Mouse (Mus musculus) Patski (cell line): Measurements from ENCODE around the gene Phb2. TPM values are rescaled to one million over a fixed set of nuclear protein-coding genes. Genes with fewer than 3 reads are reported as not detected.

Experiments used
- ATAC-seq: fragments of 100-300 bp; one replicate; pipeline ENCODE4 v1.8.0; 2021
- CTCF ChIA-PET: fragments of 350-600 bp; sonication (Branson Sonifier 250); formaldehyde crosslinking; loops from one replicate; lab custom pipeline; 2022; ENCODE audit warnings: inconsistent platforms; lab: Charles Lee
- POLR2A ChIA-PET: fragments of 350-600 bp; sonication (Branson Sonifier 250); formaldehyde crosslinking; loops from one replicate; lab custom pipeline; 2022; ENCODE audit warnings: antibody characterized with exemption, inconsistent platforms; lab: Charles Lee
- DNase-seq: peaks from one replicate; pipeline ENCODE4 v3.0.0-alpha.2; 2011; ENCODE audit warnings: low read depth, low spot score
- H3K27me3 ChIP-seq: fragments of 371-371 bp; one replicate; pipeline ENCODE4 v1.5.1; 2021
- CTCF ChIP-seq: fragments of 100-300 bp; IDR thresholded peaks from one replicate; pipeline ENCODE4 v1.5.1; 2021
- in situ Hi-C: fragments of 300-500 bp; cut with MboI; formaldehyde crosslinking; loops from 3 replicates; pipeline ENCODE4 v1.11.1; 2018; ENCODE audit warnings: low pct_unique_long_range_greater_than_20kb, mixed read lengths
- polyA plus RNA-seq: library from polyadenylated mRNA; unstranded; gene quantifications from one replicate; pipeline ENCODE4 v1.2.3, GENCODE M21; 2021

Phb2 gene
- polyA plus RNA-seq, 1 experiment from 2014 or later: 275 TPM

DNA sequence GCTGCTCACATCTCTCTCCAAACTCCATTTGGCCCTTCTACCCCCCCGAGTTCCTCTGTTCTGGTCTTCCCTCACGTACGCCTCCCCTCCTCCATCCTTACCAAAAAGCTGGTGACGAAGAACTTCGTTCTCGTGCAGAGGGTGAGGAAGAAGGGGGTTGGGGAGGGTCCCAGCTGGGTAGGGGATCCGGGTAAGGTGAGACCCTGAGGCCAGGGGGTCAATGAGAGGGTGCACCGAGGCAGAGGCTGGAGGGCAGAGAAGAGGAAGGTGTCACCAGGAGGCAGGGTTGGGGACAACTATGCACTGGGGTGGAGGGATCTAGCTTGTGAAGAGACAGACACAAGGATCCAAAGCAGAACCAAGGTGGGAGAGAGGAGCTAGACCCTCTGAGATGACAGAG lies 31.5 kb downstream of the Phb2 start:
- no peak for TF ChIP-seq CTCF

DNA sequence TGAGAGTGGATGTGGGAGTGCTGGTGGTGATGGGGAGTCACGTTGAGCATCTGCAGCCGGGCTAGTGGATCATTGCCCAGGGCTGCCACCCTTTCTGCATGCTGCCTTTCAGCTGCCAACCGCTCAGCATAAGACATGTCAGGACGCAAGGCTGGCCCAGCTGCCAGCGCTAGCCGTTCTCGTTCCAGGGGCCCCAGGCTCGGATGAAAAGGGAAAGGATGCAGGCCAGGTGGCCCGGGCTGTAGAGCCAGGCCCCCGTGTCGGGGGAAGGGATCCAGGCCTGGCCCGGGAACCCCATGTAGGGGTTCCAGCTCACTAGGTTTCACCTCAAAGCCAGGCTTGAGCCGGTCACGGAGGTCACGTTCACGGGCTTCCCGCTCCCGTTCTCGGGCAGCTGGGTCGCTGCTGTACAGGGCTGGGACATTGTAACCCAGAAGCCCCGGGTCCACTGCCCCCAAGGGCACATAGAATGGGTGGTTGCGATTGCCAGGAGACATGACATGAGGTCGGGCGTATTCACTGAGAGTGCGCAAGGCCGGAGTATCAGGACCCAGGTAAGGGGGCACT lies 32.7 kb downstream of the Phb2 start:
- DNase-seq (no peak), ATAC-seq (no peak)
- no peaks in the 10 kb centered on the region for H3K27me3 ChIP-seq
- ChIA-PET CTCF (interaction anchor here (1.4 to 2.6 kb wide), 5 partner anchors 10 to 103 kb away, joined by 3 to 19 read pairs (median 4); partner anchors contain the start of genes Emg1, Gm45234 and Phb2), POLR2A (interaction anchor here (1.0 to 3.6 kb wide), 4 partner anchors 10 to 64 kb away, joined by 3 to 25 read pairs (median 8); partner anchors contain the start of genes Gm45234 and Spsb2)
- TF ChIP-seq CTCF: no peak
- in situ Hi-C loops: no loop called here

More for the DNA sequence above, 31.5 kb downstream of the Phb2 start:
- no peaks in the 10 kb centered on the region for H3K27me3 ChIP-seq
- ATAC-seq (no peak), DNase-seq (no peak)
- in situ Hi-C loops: no loop called here
- ChIA-PET POLR2A (interaction anchor here (1.1 to 3.6 kb wide), 2 partner anchors 15 to 85 kb away, joined by 3 to 25 read pairs; partner anchors contain the start of genes Cdca3 and Usp5), CTCF (interaction anchor here (0.7 to 2.6 kb wide), 7 partner anchors 12 to 102 kb away, joined by 3 to 19 read pairs (median 4); partner anchors contain the start of genes Emg1, Gm45234 and Phb2)

DNA sequence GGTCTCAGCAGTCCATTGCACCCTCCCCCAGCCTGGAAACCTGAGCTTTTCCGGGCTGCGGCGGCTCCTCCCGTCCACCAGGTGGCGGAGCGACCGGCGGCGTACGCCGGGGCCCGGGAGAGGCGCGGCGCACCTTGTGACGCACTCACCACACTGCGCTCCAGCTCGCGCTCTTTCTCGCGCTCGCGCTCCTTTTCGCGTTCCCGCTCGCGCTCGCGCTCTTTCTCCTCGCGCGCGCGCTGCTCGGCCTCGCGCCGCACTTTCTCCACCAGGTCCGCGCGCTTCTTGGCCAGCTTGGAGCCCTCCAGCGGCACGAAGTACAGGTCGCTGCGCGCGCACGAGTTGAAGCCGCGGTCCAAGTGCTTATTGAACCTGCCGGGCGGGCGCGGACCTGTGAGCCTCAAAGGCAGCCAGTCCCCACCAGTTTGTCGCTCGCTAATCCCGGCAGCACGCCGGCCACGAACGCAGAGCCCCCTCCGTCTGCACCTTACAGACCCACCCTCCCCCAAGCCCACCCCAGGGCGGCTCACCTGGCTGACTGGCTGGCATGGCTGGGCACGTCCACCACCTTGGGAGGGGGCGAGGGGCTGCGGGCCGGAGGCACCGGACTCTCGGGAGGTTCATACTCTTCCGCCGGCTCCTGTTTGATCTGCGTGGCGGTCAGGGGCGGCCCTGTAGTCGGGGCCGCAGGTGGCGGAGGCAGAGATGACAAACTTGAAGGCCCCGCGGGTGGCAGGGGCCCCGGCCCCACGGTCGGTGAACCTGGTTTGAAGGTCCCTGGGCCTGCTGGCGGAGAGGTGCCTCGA lies 33.6 kb downstream of the Phb2 start:
- ChIA-PET CTCF (interaction anchor here (1.4 to 2.6 kb wide), 4 partner anchors 9 to 52 kb away, joined by 3 to 19 read pairs (median 8); partner anchors contain the start of genes Emg1, Gm45234 and Phb2), POLR2A (interaction anchor here (1.0 to 3.6 kb wide), 4 partner anchors 10 to 63 kb away, joined by 3 to 25 read pairs (median 8); partner anchors contain the start of genes Gm45234 and Spsb2)
- DNase-seq: peak; percentile 61
- TF ChIP-seq CTCF: no peak
- in situ Hi-C loops: no loop called here
- ATAC-seq: peak; percentile 63
- H3K27me3 ChIP-seq: no peaks in the 10 kb centered on the region

DNA sequence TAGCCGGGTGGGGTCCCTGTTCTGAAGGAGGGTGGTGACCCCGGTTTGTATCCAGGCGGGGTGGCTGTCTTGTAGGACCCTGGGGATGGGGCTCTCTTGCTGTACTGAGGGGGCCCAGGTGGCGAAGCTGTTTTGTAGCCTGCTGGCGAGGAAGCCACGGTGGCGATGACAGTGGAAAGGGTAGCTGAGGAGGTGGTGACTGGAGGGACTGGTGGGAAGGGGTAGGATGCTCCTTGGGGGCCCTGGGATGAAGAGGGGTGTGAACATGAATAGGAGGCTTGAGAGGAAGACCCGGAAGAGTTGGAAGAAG lies 34.1 kb downstream of the Phb2 start:
- H3K27me3 ChIP-seq: no peaks in the 10 kb centered on the region
- TF ChIP-seq CTCF: no peak
- ChIA-PET CTCF (no interaction called here), POLR2A (interaction anchor here (3.6 kb wide), 1 partner anchor 12 kb away, joined by 25 read pairs; no protein-coding TSS in a partner anchor)
- DNase-seq (no peak), ATAC-seq (no peak)
- in situ Hi-C loops: no loop called here

DNA sequence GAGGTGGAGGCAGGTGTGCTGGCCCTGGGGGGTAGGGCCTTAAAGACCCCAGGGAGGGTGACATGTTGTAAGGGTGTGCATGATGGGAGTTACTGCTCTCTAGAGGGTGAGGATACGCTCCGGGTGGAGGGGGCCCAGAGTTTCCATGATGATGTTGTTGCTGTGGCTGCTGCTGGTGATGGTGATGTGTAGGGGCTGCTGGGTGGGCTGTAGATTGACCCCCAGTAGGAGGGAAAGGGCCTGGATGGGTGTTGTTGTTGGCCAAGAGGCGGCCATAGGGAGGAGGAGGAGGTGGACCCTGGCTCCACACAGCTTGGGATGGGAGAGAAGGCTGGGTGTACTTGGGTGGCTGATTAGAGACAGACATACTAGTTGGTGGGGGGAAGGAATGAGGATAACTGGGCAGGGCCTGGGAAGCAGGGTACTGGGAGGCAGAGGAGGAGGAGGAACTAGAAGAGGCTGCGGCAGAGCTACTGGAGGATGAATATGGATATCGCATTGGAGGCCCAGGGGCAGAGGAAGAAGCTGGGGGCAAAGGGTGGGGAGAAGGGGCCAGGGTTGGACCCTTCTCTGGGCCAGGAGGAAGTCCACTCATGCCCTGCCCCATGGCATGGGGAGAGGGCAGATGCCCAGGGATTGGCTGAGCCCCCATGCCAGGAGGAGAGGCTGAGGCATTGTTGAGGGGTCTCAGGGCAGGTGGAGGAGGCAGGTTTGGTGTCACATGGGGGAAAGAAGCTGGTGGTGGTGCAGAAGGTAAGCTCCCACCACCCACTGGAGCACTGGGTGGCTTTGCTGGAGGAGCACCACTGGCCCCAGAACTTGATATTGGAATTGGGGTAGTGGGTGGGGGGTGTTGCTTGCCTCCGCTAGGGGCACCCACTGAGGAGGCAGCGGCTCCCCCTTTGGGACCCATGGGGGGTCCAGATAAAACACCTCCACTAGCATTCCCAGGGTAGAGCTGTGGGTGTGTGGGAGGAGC lies 34.8 kb downstream of the Phb2 start:
- CTCF ChIA-PET: interaction anchor here (1.2 kb wide), 1 partner anchor 106 kb away, joined by 3 read pairs; no protein-coding TSS in a partner anchor
- TF ChIP-seq CTCF: no peak
- POLR2A ChIA-PET: no interaction called here
- no peak for DNase-seq
- in situ Hi-C loops: no loop called here
- no peak for ATAC-seq
- H3K27me3 ChIP-seq: no peaks in the 10 kb centered on the region

DNA sequence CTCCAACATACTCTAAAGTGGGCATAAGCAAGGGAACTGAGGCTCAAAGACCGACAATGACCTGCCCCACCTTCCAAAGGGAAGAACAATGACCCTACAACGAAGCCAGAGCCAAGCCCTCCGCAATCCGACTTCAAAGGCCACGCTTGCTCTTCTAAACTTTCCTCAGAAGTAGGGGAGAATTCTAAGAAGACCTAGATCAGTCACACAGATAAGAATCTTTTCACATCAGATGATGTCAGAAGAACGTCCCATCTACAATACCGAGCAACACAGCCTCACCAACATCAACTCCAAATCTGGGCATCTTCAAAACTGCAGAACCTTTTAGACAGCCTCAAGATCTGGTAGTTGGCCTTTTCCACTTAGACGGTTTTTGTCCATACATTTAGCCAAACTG lies 38.3 kb downstream of the Phb2 start:
- ATAC-seq (no peak), DNase-seq (no peak)
- CTCF ChIA-PET: no interaction called here
- H3K27me3 ChIP-seq: no peaks in the 10 kb centered on the region
- TF ChIP-seq CTCF: no peak
- POLR2A ChIA-PET: no interaction called here
- in situ Hi-C loops: loop anchor here (25.0 kb wide), 1 partner anchor 263 kb away; the partner anchor contains the start of gene C1rl

DNA sequence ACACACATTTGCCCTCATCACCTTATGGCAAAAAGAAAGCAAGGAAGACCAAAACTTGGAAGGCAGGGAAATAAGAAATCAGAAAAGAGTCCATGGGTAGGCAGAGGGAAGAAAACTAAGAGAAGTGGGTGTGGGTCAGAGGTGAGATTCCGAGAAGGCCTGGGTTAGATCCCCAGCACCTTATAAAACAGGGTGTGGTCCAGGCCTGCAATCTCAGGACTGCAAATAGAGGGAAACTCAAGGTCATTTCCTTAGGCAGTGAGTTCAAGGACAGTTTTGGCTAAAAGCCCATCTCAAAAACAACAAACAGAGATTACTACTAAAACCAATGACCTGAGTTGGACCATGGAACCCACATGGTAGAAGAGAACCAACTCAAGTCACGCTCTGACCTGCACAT lies 41.7 kb downstream of the Phb2 start:
- no peaks in the 10 kb centered on the region for H3K27me3 ChIP-seq
- DNase-seq (no peak), ATAC-seq (no peak)
- CTCF ChIA-PET: no interaction called here
- POLR2A ChIA-PET: interaction anchor here (1.0 to 2.0 kb wide), 2 partner anchors 12 to 52 kb away, joined by 3 to 6 read pairs; partner anchors contain the start of gene Grcc10
- TF ChIP-seq CTCF: no peak
- in situ Hi-C loops: loop anchor here (25.0 kb wide), 1 partner anchor 267 kb away; the partner anchor contains the start of gene C1rl

DNA sequence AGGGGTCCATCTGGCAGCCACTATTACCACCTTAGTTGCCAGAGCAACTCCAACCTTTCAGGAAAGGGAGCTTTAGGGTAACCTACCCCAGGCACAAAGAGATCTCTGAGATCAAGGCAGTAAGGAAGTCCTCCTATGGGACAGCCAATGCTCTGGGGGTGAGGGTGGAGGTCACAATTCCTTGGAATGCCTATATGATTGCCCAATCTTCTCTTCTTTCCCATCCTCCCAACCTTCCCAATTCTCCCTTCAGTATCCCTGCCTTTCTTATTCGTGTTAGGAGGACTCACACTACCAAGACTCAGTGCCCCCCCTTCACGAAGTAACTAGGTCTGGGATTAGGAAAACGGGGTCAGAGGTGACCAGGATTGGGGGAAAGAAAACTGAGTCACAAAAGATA lies 43.2 kb downstream of the Phb2 start:
- ATAC-seq (no peak), DNase-seq (no peak)
- ChIA-PET CTCF (interaction anchor here (2.0 kb wide), 1 partner anchor 11 kb away, joined by 13 read pairs; no protein-coding TSS in a partner anchor), POLR2A (interaction anchor here (1.7 to 2.0 kb wide), 2 partner anchors 10 to 14 kb away, joined by 6 to 10 read pairs; partner anchors contain the start of gene Grcc10)
- TF ChIP-seq CTCF: no peak
- in situ Hi-C loops: loop anchor here (25.0 kb wide), 1 partner anchor 268 kb away; the partner anchor contains the start of gene C1rl
- H3K27me3 ChIP-seq: no peaks in the 10 kb centered on the region

DNA sequence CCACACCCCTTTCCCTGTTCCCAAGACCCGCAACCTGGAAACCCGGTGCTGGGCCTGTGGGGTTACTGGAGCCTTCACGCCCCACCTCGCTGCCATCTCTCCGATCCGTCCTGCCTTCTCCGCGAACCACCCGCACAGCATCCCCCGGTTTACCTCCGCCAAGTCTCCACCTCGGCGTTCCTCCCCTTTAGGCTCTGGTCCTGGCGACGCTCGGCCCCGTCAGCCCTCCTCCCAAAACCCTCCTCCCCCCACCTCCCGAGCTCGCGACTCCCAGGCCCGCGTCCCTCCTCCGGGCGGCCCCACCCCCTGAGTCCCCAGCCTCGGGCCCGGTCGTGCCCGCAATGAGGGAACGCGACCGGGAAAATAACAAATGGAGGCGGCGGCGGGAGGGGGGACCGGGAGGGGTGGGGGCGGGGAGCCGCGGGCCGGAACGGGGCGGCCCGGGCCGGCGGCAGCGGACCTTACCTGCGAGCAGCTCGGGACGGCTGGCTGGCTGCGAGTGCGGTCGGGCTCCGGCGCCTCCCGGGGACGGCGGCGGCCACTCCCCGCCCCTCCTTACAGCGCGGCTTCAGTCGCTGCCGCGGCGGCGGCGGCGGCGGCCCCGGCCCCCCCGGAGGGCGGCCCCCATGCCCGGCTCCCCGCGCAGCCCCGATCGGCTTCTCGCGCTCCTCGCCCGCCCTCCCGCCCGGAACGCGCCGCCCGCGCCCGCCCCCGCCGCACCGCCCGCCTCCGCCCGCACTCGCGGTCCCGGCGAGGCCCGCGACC lies 43.9 kb downstream of the Phb2 start, which contains the start of the genes Gm45234 and Atn1:
Gene Gm45234 (minus strand): TSS at position 191 of the 765 bp plus-strand sequence.
Gene Atn1 (minus strand): TSS at position 694 of the 765 bp plus-strand sequence.
- POLR2A ChIA-PET: interaction anchor here (1.7 to 2.5 kb wide), 3 partner anchors 11 to 15 kb away, joined by 6 to 15 read pairs (median 10); partner anchors contain the start of gene Grcc10

More for the DNA sequence above, 43.9 kb downstream of the Phb2 start, which contains the start of the genes Gm45234 and Atn1:
- TF ChIP-seq CTCF: no peak
- H3K27me3 ChIP-seq: no peaks in the 10 kb centered on the region
- CTCF ChIA-PET: interaction anchor here (2.0 kb wide), 1 partner anchor 11 kb away, joined by 13 read pairs; no protein-coding TSS in a partner anchor
- ATAC-seq: peak; percentile 53
- DNase-seq: no peak
- in situ Hi-C loops: loop anchor here (25.0 kb wide), 1 partner anchor 269 kb away; the partner anchor contains the start of gene C1rl
